Mouse (Mus musculus) adrenal gland, postnatal 14 days (tissue): ENCODE measurements around the gene Hsd11b2. TPM values are rescaled to one million over a fixed set of nuclear protein-coding genes. Genes with fewer than 3 reads are reported as not detected.

Experiments
- DNase-seq: peaks from one replicate; pipeline ENCODE4 v3.0.0; 2021; ENCODE audit warnings: mixed read lengths
- total RNA-seq: library from RNA; stranded (reverse); gene quantifications from 2 replicates; pipeline ENCODE4 v1.2.3, GENCODE M21; 2021

The Hsd11b2 gene
- total RNA-seq, 1 experiment from 2014 or later: 1.1 TPM

GRCm38 (mm10) chr8:105484030-105484368 is 34.6 kb upstream of the Hsd11b2 start:
- no peak for DNase-seq

GRCm38 (mm10) chr8:105484392-105484791 is 34.2 kb upstream of the Hsd11b2 start:
- DNase-seq: peak; percentile 69

DNA sequence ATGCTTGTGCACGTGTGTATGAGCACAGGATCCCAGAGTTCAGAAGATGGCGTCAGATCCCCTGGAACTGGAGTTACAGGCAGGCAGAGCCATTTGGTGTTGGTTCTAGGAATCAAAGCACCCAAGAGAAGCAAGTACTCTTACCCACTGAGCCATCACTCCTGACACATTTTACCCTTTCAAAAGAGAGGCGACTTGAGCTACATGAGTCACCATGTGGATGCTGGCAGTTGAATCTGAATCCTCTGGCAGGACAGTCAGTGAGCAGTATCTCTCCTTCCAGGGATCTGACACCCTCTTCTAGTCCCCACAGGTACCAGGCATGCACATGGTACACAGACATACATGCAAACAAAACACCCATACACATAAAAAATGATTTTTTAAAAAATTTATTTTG is 30.5 kb upstream of the Hsd11b2 start:
- no peak for DNase-seq

- no peak for DNase-seq
These were observed 29.3 kb upstream of the Hsd11b2 start for GRCm38 (mm10) chr8:105489281-105489680.

- DNase-seq: no peak
These were observed 25.1 kb upstream of the Hsd11b2 start for GRCm38 (mm10) chr8:105493495-105493894.

- no peak for DNase-seq
These were observed 24.0 kb upstream of the Hsd11b2 start for GRCm38 (mm10) chr8:105494566-105494965.

- DNase-seq: no peak
These were observed 22.9 kb upstream of the Hsd11b2 start for GRCm38 (mm10) chr8:105495350-105496302.

DNA sequence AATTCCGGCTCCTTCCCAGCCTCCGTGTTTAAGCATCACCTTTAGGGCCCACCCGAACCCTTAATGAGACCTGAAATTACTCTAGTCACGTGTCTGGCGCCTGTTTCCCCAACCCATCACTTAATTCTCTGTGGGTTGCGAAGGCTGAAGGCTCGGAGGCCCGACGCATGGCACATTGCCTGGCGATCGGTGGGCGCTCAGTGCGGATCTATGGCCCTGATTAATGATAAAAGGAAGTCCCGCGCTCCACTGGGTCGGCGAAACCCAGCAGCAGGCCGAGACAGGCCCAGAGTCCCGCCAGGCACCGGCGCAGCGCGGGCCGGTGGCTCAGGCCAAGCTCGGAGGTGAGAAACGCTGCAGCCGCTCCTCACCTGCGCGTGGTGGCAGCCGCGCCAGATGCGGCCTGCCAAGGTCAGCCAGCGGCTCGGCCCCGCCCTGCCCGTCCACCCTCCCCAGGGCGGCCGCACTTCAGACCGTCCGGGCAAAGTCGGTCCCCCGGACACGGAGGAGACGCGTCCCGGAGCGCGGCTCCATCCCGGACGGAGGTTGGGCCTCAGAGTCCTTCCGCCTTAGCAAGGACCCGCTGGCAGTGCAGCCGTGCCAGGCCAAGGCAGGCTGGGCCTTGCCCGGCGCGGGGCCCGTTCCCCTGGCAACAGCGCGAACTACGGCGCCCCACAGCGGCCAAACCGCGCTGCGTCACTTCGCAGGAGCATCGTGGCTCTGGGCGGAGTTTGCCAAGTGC is 21.9 kb upstream of the Hsd11b2 start, which contains the start of gene Zdhhc1:
Zdhhc1 (minus strand) TSS at position 464 of the 742 bp plus-strand sequence.
- DNase-seq: peak; percentile 95

GRCm38 (mm10) chr8:105499787-105500186 is 18.8 kb upstream of the Hsd11b2 start:
- no peak for DNase-seq

GRCm38 (mm10) chr8:105504617-105505016 is 13.9 kb upstream of the Hsd11b2 start:
- no peak for DNase-seq

DNA sequence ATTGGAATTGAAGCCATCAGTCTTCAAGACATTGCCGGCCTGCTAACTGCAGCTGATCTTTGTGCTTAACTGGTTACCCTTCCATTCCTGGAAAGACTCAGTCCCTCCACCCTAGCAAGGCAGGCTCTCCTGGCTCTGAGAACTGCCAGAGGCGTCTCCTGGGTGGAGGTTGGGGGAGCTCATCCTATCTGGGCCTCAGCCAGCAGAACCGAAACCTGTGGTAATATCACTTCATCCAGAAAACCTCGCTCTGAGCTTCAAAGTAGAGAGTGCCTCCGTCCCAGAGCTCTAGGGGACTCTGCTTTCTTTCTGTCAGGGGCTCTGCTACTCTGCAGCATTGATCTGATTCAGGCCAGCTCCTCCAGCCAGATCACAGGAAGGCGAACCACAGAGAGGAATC is 11.6 kb upstream of the Hsd11b2 start:
- no peak for DNase-seq

DNA sequence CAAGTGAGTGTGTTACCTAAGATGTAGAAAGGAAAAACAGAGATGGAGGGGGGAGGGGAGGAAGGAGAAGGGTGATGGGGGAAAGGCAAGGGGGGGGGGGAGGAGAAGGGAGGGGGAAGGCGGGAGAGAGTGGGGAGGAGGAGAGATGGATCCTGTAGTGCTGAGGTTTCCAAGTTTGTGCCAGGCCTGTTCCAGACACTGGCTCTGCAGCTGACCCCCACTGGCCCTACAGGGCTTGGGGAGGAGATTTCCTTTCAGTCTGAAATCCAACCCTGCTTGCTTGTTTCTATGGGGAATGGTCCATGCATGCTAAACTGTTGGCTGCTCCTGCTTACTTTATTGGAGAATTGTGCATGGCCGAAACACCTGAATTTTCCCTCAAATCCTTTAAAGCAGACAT is 9.8 kb upstream of the Hsd11b2 start:
- DNase-seq: no peak

DNA sequence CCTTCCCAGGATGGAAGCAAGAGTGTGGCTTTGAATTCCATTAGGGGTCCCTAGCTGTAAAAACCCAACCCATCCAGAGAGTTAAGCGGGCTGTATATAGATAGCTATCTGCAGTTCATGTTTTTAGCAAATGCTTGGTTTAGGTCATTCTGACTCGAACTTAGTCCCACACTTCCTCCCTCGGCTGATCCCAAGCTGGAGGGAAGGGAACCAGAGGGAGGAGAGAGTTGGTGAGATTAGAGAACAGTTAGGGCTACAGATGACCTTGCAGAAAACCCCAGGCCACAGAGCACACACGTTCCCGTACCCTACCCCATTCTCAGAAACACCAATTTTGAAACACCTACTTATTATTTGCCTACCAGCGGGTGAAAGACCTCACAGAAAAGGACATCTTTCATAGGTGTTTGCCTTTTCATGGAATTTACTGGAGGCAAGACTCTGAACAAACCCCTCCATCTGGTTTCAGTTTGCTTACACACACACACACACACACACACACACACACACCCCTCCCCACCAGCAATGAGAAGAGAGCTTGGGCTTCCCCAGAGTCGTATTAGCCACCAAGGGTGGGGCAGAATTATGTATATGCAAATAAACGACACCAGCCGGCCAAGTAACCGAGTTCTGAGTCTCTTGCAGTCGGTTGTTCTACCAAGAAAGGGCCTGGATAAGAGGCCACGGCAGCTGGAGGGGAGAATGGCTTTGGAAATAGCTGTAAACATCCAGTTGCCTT is 8.4 kb upstream of the Hsd11b2 start:
- DNase-seq: no peak

DNA sequence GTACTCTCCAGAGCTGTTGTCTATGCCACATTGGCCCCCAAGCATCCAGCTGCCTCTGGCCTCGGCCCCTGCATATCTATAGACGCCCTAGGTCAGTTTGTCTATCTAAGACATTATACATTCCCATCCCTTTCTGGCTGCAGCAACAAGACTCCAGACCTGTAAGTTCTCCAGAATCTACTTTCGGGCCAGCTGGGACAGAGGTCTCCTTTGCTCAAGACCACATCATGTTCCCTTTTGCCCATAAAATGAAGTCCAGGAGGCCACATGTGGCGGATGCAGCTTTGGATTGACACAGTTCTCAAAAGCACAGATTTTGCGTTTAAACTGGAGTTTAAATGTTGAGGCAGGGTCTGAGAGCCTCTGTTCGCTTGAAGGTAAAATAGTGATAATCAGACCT is 4.4 kb upstream of the Hsd11b2 start:
- DNase-seq: no peak

DNA sequence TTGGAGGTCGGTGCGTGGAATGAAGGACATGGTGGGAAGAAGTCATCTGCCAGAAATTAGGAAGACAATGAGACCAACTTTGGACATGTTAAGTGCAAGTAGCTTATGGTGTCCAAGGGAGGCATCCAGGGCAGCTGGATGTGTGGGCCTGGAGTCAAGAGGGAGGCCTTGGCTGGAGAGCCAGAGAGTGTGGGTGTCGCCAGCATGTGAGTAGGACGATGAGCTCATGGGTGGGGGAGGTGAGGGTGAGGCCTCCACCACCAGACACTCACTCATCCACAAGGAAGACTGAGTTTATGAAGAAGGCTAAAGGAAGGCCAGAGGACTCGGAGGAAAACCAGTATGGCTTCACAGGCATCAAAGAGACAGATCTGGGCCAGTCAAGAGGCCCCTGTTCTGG is 3.9 kb upstream of the Hsd11b2 start:
- DNase-seq: peak; percentile 82

DNA sequence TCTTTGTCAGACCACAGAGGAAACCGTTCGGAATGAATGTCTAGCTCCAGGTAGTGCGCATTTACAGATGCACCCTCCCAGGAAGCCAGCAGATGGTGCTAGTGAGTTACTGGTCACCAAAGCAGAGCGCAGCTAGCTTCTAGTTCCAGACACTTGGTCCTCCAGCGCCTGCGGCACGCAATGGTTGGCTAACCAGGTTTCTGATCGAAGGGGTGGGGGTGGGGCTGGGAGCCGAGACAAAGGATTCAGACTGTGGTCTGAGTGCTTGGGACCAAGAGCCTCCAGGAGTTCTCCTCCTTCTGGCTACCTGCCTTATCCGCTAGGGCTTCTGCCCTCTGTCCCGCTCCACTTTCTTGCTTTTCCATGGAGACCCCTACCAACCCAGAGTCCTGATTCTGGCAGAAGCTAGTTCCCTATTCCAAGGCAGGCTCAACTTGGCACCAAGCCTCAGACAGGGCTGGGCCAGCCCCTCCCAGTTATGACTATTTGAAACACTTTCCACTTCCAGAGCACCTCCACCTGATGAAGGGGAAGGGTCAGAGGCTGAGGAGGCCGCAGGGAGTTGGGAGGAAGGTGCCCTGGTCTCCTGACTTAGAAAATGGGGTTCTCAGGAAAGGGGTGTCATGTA is 2.4 kb upstream of the Hsd11b2 start:
- peak; percentile 86 for DNase-seq

- no peak for DNase-seq
These were observed 1.2 kb upstream of the Hsd11b2 start for GRCm38 (mm10) chr8:105517346-105517745.

DNA sequence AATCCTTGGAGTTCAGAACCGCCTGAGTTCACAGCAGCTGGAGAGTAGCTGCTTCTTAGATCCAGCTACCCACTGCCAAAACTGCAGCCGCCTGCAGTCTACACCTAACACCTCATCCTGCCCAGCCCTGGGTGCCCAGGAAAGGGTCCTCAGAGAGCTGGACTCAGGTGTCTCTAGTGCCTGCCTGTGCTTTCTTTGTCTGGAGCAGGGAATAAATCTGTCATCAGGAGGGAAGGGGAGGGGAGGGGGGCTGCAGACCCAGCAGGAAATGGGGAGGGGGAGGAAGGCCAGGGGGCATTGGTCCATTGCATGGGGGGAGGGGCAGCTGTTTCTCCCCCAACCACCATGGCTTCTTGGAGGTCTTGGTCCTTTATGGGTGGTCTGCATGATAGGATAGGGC is 1.0 kb downstream of the Hsd11b2 start:
- no peak for DNase-seq

GRCm38 (mm10) chr8:105520521-105520920 is 2.0 kb downstream of the Hsd11b2 start:
- no peak for DNase-seq

GRCm38 (mm10) chr8:105521061-105521460 is 2.5 kb downstream of the Hsd11b2 start:
- no peak for DNase-seq

GRCm38 (mm10) chr8:105521995-105522769 is 3.6 kb downstream of the Hsd11b2 start:
- no peak for DNase-seq
